Mouse (Mus musculus): ENCODE measurements at regions not wholly inside any gene's neighbourhood (a gene's known extent, or its start where the extent isn't known, plus 50 kb on each side); places are given as distances from the start of the nearest gene placed in this dataset.

DNA sequence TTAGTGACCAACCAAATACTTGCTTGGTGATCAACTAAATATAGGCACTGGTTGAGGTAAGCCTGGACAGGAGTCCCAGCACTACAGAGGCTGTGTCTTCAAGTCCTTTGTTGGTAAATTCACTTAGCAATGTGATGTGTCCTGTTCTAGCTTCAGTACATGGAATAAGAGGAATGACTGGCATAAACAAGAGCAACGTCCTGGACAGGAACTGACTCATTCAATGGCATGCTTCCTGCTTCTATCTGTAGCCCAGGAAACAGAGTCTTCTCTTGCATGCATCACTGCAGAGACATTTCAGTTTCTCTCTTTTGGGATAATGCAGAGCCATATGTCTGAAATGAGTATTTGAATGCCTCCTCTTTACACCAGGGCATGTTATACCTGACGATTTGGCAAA, 151.4 kb upstream of the Gm15294 start:
- Histone ChIP-seq H3K9me3 (replicated peaks) (no peaks in the 10 kb centered on the region), H3K4me1 (no peaks in the 10 kb centered on the region), H3K36me3 (no peaks in the 10 kb centered on the region), H3K27me3 (ENCODE audit: low read depth, poor library complexity, severe bottlenecking) (peaks cover 75% of the 10 kb centered on the region), H3K27ac (replicated peaks) (no peak overlapping the region), H3K4me3 (no peak overlapping the region)
- 62% methylated on average over 2 of the region's 2 CpGs for WGBS
- no peak for DNase-seq (ENCODE audit: low spot score)

DNA sequence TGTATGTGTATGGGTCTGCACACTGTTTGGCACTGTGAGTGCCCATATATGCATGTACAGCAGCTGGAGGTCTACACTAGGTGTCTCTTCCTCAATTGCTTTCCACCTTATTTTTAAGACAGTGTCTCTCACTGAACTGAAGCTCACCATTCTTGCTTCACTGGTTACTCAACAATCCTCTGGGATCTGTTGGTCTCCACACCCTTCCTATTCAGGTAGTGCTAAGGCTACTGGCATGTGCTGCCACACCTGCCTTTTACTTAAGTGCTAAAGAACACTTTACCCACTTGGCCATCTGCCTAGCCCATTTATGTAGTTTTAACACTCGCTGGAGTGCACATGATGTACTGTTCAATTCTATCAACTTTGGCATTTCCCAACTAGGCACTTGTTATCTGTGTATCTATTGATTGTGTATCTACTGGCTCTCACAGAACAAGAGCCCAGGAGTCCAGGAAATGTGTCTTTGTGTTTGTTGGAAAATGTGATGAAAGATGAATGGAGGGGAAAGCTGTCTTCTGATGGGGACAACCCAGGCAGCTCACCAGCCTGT, 123.3 kb upstream of the Gm15294 start:
- 68% methylated on average over 1 of the region's 1 CpGs for WGBS
- DNase-seq (ENCODE audit: low spot score) = no peak
- Histone ChIP-seq H3K27ac (replicated peaks) (no peak overlapping the region), H3K9me3 (replicated peaks) (no peaks in the 10 kb centered on the region), H3K4me1 (no peaks in the 10 kb centered on the region), H3K36me3 (no peaks in the 10 kb centered on the region), H3K27me3 (ENCODE audit: low read depth, poor library complexity, severe bottlenecking) (peaks cover 99% of the 10 kb centered on the region), H3K4me3 (no peak overlapping the region)
